Mouse (Mus musculus) activated CD4-positive, CD25-positive, alpha-beta regulatory T cell, adult 9 weeks (primary cell): ENCODE data around the gene Tmem263. TPM values are rescaled to one million over a fixed set of nuclear protein-coding genes. Genes with fewer than 3 reads are reported as not detected.

ENCODE experiments used
- polyA plus RNA-seq: library from polyadenylated mRNA; unstranded; fragments of 100-300 nt; shearing (Covaris generic); gene quantifications from one replicate; pipeline ENCODE4 v1.2.1, GENCODE M21; 2017

Gene Tmem263
- 11.4 TPM for polyA plus RNA-seq

GRCm38 (mm10) chr10:85102247-85103084, at the start of gene Tmem263, which contains the start of gene Fhl4:
TSS of gene Tmem263 (plus strand) at chr10:85102627.
TSS of gene Fhl4 (minus strand) at chr10:85102495.

GRCm38 (mm10) chr10:85127395-85128287, 25.2 kb downstream of the Tmem263 start, which contains the start of gene Mterf2:
TSS of gene Mterf2 (minus strand) at chr10:85128027.

Other genes starting within 250 kb of the Tmem263 start
- gene Ric8b, start 185.0 kb upstream of the Tmem263 start, polyA plus RNA-seq = 16.3 TPM
- 0.78 TPM for gene Fhl4, start 132 bp upstream of the Tmem263 start, polyA plus RNA-seq
- 21.1 TPM for gene Mterf2, start 25.4 kb downstream of the Tmem263 start, polyA plus RNA-seq
- 6.2 TPM for gene Cry1, start 82.4 kb downstream of the Tmem263 start, polyA plus RNA-seq